Mouse (Mus musculus) myocyte (in vitro differentiated cells): ENCODE measurements around the gene Cd5. TPM values are rescaled to one million over a fixed set of nuclear protein-coding genes. Genes with fewer than 3 reads are reported as not detected.

Source experiments
- H3K27me3 ChIP-seq: one replicate; pipeline ENCODE4 v1.6.1; 2011; ENCODE audit not compliant: control insufficient read depth, insufficient read depth, insufficient read length
- H3K36me3 ChIP-seq: one replicate; pipeline ENCODE4 v1.6.1; 2011; ENCODE audit not compliant: control insufficient read depth, insufficient read depth
- H3K4me2 ChIP-seq: one replicate; pipeline ENCODE4 v1.6.1; 2011; ENCODE audit warnings: low read depth, control low read depth
- H3K4me3 ChIP-seq: one replicate; pipeline ENCODE4 v1.5.1; 2011; ENCODE audit warnings: mild to moderate bottlenecking, control low read depth, moderate library complexity
- H3K79me2 ChIP-seq: one replicate; pipeline ENCODE4 v1.6.1; 2011; ENCODE audit not compliant: control insufficient read depth, insufficient read depth
- H3ac ChIP-seq: one replicate; pipeline ENCODE4 v1.6.1; 2011; ENCODE audit not compliant: control insufficient read depth, insufficient read length
- CEBPB ChIP-seq: IDR thresholded peaks from 2 replicates; pipeline ENCODE4 v1.6.1; 2011; ENCODE audit warnings: mild to moderate bottlenecking, moderate library complexity; ENCODE audit not compliant: poor library complexity, insufficient read depth, severe bottlenecking
- E2F4 ChIP-seq: IDR thresholded peaks from one replicate; pipeline ENCODE4 v1.6.1; 2011; ENCODE audit warnings: mild to moderate bottlenecking, control low read depth, moderate library complexity; ENCODE audit not compliant: insufficient read depth
- MAX ChIP-seq: IDR thresholded peaks from one replicate; pipeline ENCODE4 v1.6.1; 2011; ENCODE audit warnings: low read depth, mild to moderate bottlenecking, control low read depth
- MYOD1 ChIP-seq, 3 experiments: IDR thresholded peaks; one replicate each; pipeline ENCODE4 v1.6.1; 2011; ENCODE audit warnings: control low read depth in 2 of 3, low read depth in 2 of 3, mild to moderate bottlenecking in 2 of 3, moderate library complexity in 1 of 3; ENCODE audit not compliant: insufficient read length in 2 of 3, control insufficient read depth in 1 of 3
- MYOG ChIP-seq, 3 experiments: IDR thresholded peaks; one replicate each; pipeline ENCODE4 v1.6.1; 2011; ENCODE audit warnings: control low read depth in 2 of 3, low read depth in 2 of 3, mild to moderate bottlenecking in 2 of 3; ENCODE audit not compliant: insufficient read length in 2 of 3, control insufficient read depth in 1 of 3, insufficient read depth in 1 of 3
- POLR2A ChIP-seq: IDR thresholded peaks from one replicate; pipeline ENCODE4 v1.6.1; 2011; ENCODE audit warnings: low read depth, mild to moderate bottlenecking, control low read depth, moderate library complexity; ENCODE audit not compliant: insufficient read length
- POLR2AphosphoS2 ChIP-seq: IDR thresholded peaks from one replicate; pipeline ENCODE4 v1.6.1; 2011; ENCODE audit warnings: low read depth, control low read depth; ENCODE audit not compliant: insufficient read length
- REST ChIP-seq: IDR thresholded peaks from one replicate; pipeline ENCODE4 v1.6.1; 2011; ENCODE audit warnings: mild to moderate bottlenecking, control low read depth, moderate library complexity; ENCODE audit not compliant: insufficient read depth, insufficient read length
- SRF ChIP-seq: IDR thresholded peaks from one replicate; pipeline ENCODE4 v1.6.1; 2011; ENCODE audit warnings: low read depth; ENCODE audit not compliant: control insufficient read depth, insufficient read length
- TCF12 ChIP-seq: IDR thresholded peaks from one replicate; pipeline ENCODE4 v1.6.1; 2011; ENCODE audit warnings: mild to moderate bottlenecking, control low read depth; ENCODE audit not compliant: poor library complexity, insufficient read depth, severe bottlenecking
- TCF3 ChIP-seq: IDR thresholded peaks from one replicate; pipeline ENCODE4 v1.6.1; 2011; ENCODE audit warnings: low read depth, control low read depth; ENCODE audit not compliant: insufficient read length
- USF1 ChIP-seq: IDR thresholded peaks from one replicate; pipeline ENCODE4 v1.6.1; 2011; ENCODE audit warnings: low read depth, mild to moderate bottlenecking, control low read depth, moderate library complexity
- polyA plus RNA-seq: library from polyadenylated mRNA; unstranded; fragments of >200 nt; fragmentation: generic; extraction: Trizol; gene quantifications from one replicate; pipeline ENCODE4 v1.2.1, GENCODE M21; 2012; ENCODE audit warnings: missing spikeins

Cd5 gene
- polyA plus RNA-seq, result not detected

DNA sequence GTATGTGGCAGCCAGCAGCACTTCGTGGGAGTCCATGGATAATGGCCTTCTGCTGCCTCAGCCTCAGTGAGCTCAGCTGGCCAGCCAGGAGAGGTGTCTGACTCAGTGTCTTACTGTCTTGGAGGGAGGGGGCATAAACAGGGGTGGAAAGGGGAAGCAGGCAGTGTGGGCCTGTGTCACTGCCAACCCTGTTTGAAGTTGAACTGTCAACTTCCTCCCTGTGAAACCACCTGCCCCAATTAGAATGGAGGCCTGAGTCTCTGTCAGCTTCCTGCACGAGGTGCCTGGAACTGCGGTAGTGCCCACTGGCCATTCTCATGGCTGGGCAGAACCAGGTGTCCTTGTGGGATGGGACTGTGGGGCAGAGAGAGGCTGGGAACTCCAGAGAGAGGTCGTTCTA is at the start of gene Cd5:
Gene Cd5, minus strand, starts transcription at position 192 of the 400 bp plus-strand sequence.
- H3K4me2 ChIP-seq, result no peak within 1 kb of the TSS
- H3ac ChIP-seq, result no peak within 1 kb of the TSS
- TF ChIP-seq MYOG (IDR thresholded peaks at IDR 0.05; ENCODE audit: control insufficient read depth in 1 of 3, insufficient read depth in 1 of 3, insufficient read length in 2 of 3, low read depth in 2 of 3) (no peak), POLR2AphosphoS2 (no peak), REST (no peak)
- no peaks in the 10 kb centered on the region for H3K79me2 ChIP-seq
- H3K27me3 ChIP-seq, result no peaks in the 10 kb centered on the region
- no peak within 1 kb of the TSS for H3K4me3 ChIP-seq
- H3K36me3 ChIP-seq, result no peaks in the 10 kb centered on the region

- no peak for TF ChIP-seq TCF12
- TF ChIP-seq MYOD1 (IDR thresholded peaks at IDR 0.05; ENCODE audit: control insufficient read depth in 1 of 3, insufficient read length in 2 of 3, low read depth in 2 of 3), result peak in 2 of 3 experiments; percentile 11 to 58
- TF ChIP-seq MYOG (IDR thresholded peaks at IDR 0.05; ENCODE audit: control insufficient read depth in 1 of 3, insufficient read depth in 1 of 3, insufficient read length in 2 of 3, low read depth in 2 of 3), result peak in 1 of 3 experiments; percentile 64
- no peak for TF ChIP-seq TCF3
- Histone ChIP-seq H3K4me3 (no peak overlapping the region), H3K4me2 (peak overlapping the region; percentile 8), H3K27me3 (no peaks in the 10 kb centered on the region), H3K36me3 (no peaks in the 10 kb centered on the region), H3ac (no peak overlapping the region), H3K79me2 (no peaks in the 10 kb centered on the region)
Measured at GRCm38 (mm10) chr19:10788242-10788641, 49.4 kb upstream of the Cd5 start.

DNA sequence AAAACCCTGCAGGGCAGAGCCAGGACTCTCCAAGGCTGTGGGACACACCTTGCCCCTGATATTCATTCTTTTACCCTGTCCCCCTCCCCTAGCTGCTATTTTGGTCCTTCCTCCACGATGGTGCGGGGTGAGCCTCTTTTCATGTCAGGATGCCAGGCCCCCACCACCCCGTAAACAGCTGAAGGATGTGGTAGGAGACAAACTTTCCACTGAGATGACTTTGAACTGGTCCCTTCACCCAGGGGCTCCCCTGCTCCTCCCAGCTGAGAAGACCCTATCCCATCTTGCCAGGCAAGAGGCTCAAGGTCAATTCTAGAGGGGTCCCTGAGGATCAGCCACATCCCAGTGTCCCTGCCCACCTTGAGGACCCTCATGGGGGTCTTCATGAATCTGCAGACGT is 48.6 kb upstream of the Cd5 start:
- Histone ChIP-seq H3K36me3 (no peaks in the 10 kb centered on the region), H3K4me2 (no peak overlapping the region), H3K4me3 (no peak overlapping the region), H3K79me2 (no peaks in the 10 kb centered on the region), H3ac (no peak overlapping the region), H3K27me3 (no peaks in the 10 kb centered on the region)
- TF ChIP-seq MYOD1 (IDR thresholded peaks at IDR 0.05; ENCODE audit: control insufficient read depth in 1 of 3, insufficient read length in 2 of 3, low read depth in 2 of 3), result no peak
- TF ChIP-seq REST, result no peak

GRCm38 (mm10) chr19:10786753-10787152 is 48.0 kb upstream of the Cd5 start:
- Histone ChIP-seq H3ac (no peak overlapping the region), H3K27me3 (no peaks in the 10 kb centered on the region), H3K4me3 (no peak overlapping the region), H3K79me2 (no peaks in the 10 kb centered on the region), H3K4me2 (no peak overlapping the region), H3K36me3 (no peaks in the 10 kb centered on the region)
- TF ChIP-seq POLR2AphosphoS2 (no peak), MYOD1 (IDR thresholded peaks at IDR 0.05; ENCODE audit: control insufficient read depth in 1 of 3, insufficient read length in 2 of 3, low read depth in 2 of 3) (no peak), POLR2A (no peak), MAX (no peak)

GRCm38 (mm10) chr19:10784796-10785459 is 46.1 kb upstream of the Cd5 start:
- peak in 1 of 3 experiments; percentile 32 for TF ChIP-seq MYOD1 (IDR thresholded peaks at IDR 0.05; ENCODE audit: control insufficient read depth in 1 of 3, insufficient read length in 2 of 3, low read depth in 2 of 3)
- TF ChIP-seq CEBPB, result no peak
- no peak overlapping the region for H3K4me3 ChIP-seq
- no peaks in the 10 kb centered on the region for H3K36me3 ChIP-seq

GRCm38 (mm10) chr19:10784061-10784460 is 45.3 kb upstream of the Cd5 start:
- no peak overlapping the region for H3K4me3 ChIP-seq
- TF ChIP-seq E2F4, result no peak
- no peak for TF ChIP-seq POLR2A
- TF ChIP-seq REST, result no peak
- TF ChIP-seq MYOG (IDR thresholded peaks at IDR 0.05; ENCODE audit: control insufficient read depth in 1 of 3, insufficient read depth in 1 of 3, insufficient read length in 2 of 3, low read depth in 2 of 3), result no peak
- no peak for TF ChIP-seq POLR2AphosphoS2
- no peak for TF ChIP-seq SRF
- no peak for TF ChIP-seq CEBPB
- TF ChIP-seq MYOD1 (IDR thresholded peaks at IDR 0.05; ENCODE audit: control insufficient read depth in 1 of 3, insufficient read length in 2 of 3, low read depth in 2 of 3), result no peak
- no peak for TF ChIP-seq MAX
- no peak for TF ChIP-seq USF1
- no peaks in the 10 kb centered on the region for H3K36me3 ChIP-seq
- H3ac ChIP-seq, result no peak overlapping the region
- H3K4me2 ChIP-seq, result no peak overlapping the region
- H3K79me2 ChIP-seq, result no peaks in the 10 kb centered on the region
- H3K27me3 ChIP-seq, result no peaks in the 10 kb centered on the region

More at GRCm38 (mm10) chr19:10784796-10785459, 46.1 kb upstream of the Cd5 start:
- Histone ChIP-seq H3K4me2 (no peak overlapping the region), H3K79me2 (no peaks in the 10 kb centered on the region), H3ac (no peak overlapping the region), H3K27me3 (no peaks in the 10 kb centered on the region)
